Mouse (Mus musculus): Measurements from ENCODE around the gene Mmp14.

- TF ChIP-seq TAL1 (IDR thresholded peaks at IDR 0.05; ENCODE audit: low read length) (no peak), GATA1 (IDR thresholded peaks at IDR 0.05; ENCODE audit: low read length) (no peak)
Measured at GRCm38 (mm10) chr14:54432837-54433830, 1.7 kb downstream of the Mmp14 start.

All from erythroblast, embryonic 14.5 days (primary cell).